Mouse (Mus musculus): ENCODE data around the gene Rps27.

The Rps27 gene

DNA sequence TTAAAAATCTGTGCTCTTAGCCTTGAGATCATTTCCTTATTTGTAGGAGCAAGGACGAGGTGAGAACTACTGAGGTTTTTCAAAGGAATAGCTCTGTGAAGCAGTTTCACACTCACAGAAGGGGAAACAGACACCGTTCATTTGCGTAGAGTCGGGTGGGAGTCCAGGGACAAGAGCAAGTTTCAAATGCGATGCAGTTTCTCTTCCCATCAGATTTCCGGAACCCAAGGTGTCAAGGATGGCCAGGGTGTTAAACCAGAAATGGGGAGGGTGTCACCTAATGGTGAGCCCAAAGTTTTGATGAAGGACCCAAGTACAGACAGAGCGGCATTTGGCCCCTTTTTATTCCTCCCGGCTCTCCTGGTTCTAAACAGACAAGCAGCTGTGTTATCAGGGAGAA, 17.6 kb upstream of the Rps27 start:
- no peak for DNase-seq

DNA sequence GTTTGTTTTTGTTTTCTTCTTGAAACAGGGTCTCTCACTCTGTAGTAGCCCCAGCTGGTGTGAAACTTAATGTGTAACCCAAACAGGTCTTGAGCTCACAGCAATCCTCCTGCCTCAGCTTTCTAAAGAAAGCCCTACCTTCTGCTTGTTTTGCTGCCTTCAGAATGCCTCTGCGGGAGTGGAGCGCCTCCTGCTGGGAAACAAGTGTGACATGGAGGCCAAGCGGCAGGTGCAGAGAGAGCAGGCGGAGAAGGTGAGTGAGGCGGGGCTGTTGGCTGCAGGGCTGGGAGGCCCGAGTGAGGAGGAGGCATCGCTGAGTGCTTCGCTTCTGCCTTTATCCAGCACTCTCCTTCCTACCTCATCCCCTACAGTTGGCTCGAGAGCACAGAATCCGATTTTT, 10.9 kb upstream of the Rps27 start:
- DNase-seq: no peak

- no peak for DNase-seq
Observed at GRCm38 (mm10) chr3:90222941-90223340, 9.5 kb upstream of the Rps27 start.

GRCm38 (mm10) chr3:90222455-90222854, 9.0 kb upstream of the Rps27 start:
- no peak for DNase-seq

- no peak for DNase-seq
Observed at GRCm38 (mm10) chr3:90221123-90221522, 7.7 kb upstream of the Rps27 start.

- peak; percentile 30 for DNase-seq
Observed at GRCm38 (mm10) chr3:90220531-90220951, 7.1 kb upstream of the Rps27 start.

GRCm38 (mm10) chr3:90220088-90220487, 6.6 kb upstream of the Rps27 start:
- DNase-seq: peak; percentile 57

- no peak for DNase-seq
Observed at GRCm38 (mm10) chr3:90215825-90216380, 2.5 kb upstream of the Rps27 start.

DNA sequence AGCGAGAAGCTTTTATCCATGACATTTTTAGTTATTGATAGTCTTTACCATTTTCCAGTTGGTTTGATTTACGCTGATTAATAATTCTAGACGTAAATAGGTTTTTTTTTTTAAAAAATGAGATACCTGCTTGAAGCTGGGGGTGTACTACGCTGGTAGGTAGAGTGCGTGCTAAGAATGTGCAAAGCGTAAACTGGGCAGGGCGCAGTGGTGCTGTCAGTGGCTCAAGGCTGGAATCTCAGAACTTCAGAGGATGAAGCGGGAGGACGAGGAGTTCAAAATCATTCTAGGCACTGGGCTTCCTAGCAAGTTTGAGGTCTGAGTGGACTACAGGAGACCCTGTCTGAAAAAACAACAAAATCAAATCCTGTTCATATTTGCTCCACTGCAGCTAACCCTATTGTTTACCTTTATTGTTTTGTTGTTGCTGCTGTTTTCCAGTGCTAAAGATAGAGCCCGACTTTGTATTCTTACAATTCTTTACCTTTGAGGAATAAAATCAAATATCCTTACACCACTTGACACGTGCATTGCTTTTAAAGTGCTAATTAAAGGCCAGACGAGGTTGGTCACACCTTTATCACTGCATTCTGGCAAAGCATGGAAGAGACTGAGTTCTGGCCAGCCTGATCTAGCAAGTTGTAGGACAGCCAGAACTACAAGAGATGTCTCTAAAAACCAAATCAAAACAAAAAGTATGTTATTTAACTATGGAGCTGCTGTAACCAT, 669 bp upstream of the Rps27 start:
- peak; percentile 25 for DNase-seq

GRCm38 (mm10) chr3:90212723-90213122, 728 bp downstream of the Rps27 start:
- no peak for DNase-seq

DNA sequence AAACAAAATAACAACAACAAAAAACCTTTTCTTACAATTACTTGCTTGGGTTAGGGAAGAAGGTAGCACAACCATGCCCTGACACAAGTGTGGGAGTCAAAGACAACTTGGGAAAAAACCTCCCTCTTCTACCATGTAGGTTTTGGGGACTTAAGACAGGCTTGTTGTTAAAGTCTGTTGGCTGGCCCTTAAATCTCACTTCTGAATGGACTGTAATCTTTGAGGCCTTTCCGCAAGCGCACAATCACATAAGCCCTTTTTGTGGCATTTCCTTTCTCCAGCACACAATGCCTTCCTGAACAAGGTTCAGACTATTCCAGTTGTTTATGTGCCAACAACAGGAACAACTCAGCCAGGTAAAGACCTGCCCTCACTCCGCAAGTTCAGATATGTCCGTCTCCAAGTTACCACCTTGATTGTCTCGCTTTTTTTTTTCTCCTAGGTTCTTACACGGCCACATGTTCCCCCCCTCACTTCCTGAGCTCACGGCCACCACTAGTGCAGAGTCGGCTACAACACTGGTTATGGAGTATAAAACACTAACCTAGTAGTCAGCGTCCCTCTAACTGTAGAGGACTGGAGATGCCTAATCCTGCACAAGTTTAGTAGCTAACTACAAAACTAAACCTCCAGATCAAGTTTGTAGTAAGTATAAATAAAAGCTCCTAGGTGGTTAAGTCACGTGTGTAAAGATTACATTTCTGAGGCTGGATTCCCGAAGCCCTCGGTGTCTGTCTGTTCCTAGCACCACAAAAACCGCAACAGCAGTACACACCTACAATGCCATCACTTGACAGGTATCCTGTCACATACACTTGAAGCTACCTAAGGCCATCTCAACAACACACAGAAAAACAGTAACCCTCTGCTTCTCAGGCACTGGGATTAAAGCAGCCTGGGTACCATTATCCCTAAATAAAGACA, 1.7 kb downstream of the Rps27 start:
- DNase-seq: no peak

DNA sequence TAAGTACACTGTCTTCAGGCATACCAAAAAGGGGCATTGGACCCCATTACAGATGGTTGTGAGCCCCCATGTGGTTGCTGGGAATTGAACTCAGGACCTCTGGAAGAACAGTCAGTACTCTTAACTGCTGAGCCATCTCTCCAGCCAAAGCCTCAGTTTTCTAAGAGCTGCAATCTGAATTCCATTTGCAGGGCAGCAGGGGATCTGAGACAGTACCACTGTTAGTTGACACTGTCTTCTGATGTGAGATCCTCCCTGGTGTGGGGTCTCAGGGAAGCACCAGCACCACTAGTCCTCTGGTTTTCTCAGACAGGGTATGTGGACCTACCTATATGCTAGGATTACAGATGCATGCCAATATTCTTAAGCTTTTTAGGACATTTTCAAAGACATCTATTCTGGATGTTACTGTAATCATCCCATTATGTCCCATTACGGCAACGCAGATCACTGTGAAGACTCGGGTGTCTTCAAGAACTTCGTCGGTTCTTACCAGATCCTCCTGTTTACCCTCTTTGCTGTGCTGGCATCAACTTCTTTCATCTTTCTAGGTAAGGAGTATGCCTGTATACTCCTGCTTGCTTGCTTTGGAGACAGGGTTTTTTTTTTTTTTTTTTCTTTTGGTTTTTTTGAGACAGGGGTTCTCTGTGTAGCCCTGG, 3.4 kb downstream of the Rps27 start:
- DNase-seq: no peak

DNA sequence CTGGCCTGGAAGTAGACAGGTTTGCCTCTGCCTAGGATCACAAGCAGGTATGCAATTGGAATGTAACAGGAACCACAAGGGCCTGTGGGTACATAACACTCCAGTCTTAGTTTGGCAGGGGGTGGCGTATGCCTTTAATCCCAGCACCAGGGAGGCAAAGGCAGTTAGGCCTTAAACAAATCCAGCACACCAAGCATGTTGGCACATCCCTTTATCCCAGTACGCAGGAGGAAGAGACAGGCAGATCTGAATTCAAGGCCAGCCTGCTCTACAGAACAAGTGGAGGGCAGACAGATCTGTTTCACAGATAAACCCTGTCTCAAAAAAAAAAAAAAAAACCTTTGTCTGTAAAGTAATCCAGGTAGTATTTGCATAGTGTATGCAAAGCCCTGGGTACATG, 4.8 kb downstream of the Rps27 start:
- no peak for DNase-seq

- no peak for DNase-seq
Observed at GRCm38 (mm10) chr3:90204582-90204981, 8.9 kb downstream of the Rps27 start.

DNA sequence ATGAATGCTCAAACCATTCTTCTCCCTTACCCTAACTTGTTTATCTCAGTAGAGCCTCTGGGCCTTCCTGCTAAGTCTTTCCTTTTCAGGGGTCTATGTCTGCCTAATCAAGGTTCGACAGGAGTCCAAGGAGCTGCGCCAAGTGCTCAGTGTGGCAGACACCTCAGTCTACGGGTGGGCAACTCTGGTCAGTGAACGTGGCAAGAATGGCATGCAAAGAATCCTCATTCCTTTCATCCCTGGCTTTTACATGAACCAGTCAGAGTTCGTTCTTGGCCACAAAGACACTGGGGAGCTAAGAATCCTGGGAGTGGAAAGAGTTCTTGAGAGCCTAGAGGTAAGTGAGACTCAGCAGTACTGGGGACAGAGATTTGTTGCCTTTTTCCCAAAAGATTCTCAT, 9.8 kb downstream of the Rps27 start:
- DNase-seq: no peak

DNA sequence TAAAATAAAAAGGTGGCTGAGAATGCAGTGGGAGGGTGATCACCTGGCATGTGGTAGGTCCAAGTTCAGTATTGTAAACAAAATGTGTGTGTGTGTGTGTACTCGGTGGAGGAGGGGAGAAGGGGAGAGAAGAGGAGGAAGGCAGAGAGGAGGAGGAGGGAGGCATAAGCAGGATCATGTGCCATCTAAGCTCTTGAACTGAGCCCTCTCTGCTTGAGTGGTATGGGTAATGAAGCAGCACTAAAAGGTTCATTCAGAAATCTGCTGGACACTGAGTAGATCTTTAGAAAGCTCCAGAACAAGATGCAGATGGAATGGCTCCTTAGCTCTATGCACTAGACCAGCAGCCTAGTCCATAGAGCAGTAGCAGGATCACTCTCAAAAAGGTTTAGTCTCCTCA, 10.6 kb downstream of the Rps27 start:
- DNase-seq: no peak

GRCm38 (mm10) chr3:90197548-90197947, 15.9 kb downstream of the Rps27 start:
- no peak for DNase-seq

GRCm38 (mm10) chr3:90195644-90196043, 17.8 kb downstream of the Rps27 start:
- no peak for DNase-seq

DNA sequence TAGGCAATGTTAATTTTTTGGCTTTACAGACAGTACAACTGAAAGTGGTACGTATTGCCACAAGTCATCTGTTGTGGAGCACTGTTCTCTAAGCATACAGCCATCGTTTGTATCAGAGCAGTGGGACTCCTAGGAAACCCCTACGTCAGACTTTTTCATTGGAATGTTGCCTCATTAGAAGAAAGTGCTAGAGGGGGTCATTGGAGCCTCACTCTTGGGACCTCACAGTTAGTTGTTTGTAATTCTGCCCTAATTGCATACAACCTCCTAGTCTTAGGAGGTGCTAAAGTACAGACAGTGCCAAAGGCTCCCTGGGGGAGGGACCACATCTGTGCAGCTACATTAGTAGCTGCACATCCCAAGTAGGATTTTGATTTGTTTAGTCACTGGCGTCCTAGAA, 18.7 kb downstream of the Rps27 start:
- DNase-seq: no peak

GRCm38 (mm10) chr3:90190859-90191510, 22.5 kb downstream of the Rps27 start:
- DNase-seq: no peak

- no peak for DNase-seq
Observed at GRCm38 (mm10) chr3:90183581-90183980, 29.9 kb downstream of the Rps27 start.

DNA sequence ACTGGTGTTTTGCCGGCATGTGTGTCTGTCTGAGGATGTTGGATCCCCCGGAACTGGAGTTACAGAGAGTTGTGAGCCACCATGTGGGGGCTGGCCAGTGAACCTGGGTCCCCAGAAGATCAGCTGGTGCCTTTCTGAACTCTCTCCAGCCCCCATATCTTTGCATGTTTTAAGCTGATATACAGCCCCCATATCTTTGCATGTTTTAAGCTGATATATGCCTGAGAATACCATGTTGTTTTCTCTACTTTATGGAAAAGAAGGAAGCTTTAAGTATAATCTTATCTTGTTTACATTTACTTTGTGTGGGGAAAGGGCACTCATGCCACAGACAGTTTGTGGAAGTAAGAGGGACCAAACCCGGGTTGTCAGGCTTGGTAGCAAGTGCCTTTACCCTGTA, 33.9 kb downstream of the Rps27 start:
- DNase-seq: no peak

Data from cerebellum, adult 11 months (tissue).